Mouse (Mus musculus): ENCODE results near the gene Slc35f6.

GRCm38 (mm10) chr5:30667686-30668085 lies 20.0 kb downstream of the Slc35f6 start:
- TF ChIP-seq CTCF (IDR thresholded peaks at IDR 0.05; ENCODE audit: borderline replicate concordance, control insufficient read depth, extremely low read depth, insufficient read depth, low read length, poor library complexity) (no peak), POLR2A (IDR thresholded peaks at IDR 0.05; ENCODE audit: control insufficient read depth, extremely low read depth, insufficient read depth, low read length, poor library complexity) (no peak)

Measured in thymus, adult 2 months (tissue).